Mouse (Mus musculus) urinary bladder, adult 18-20 months (tissue): Measurements from ENCODE around the gene Dclk1.

Source experiments
- DNase-seq, 2 experiments: peaks; one replicate each; pipeline ENCODE4 v3.0.0; 2022; ENCODE audit warnings: low spot score in 2 of 2, mixed read lengths in 2 of 2

Dclk1 gene

GRCm38 (mm10) chr3:55449148-55449547 is 207.0 kb downstream of the Dclk1 start:
- no peak for DNase-seq

- no peak for DNase-seq
Measured at GRCm38 (mm10) chr3:55451035-55451434, 208.9 kb downstream of the Dclk1 start.

GRCm38 (mm10) chr3:55451877-55452276 is 209.7 kb downstream of the Dclk1 start:
- DNase-seq = no peak

- no peak for DNase-seq
Measured at GRCm38 (mm10) chr3:55452464-55452863, 210.3 kb downstream of the Dclk1 start.

GRCm38 (mm10) chr3:55461092-55461491 is 218.9 kb downstream of the Dclk1 start:
- no peak for DNase-seq

- no peak for DNase-seq
Measured at GRCm38 (mm10) chr3:55461685-55462655, 219.8 kb downstream of the Dclk1 start.

GRCm38 (mm10) chr3:55462904-55463668 is 220.9 kb downstream of the Dclk1 start:
- no peak for DNase-seq

GRCm38 (mm10) chr3:55464226-55464625 is 222.1 kb downstream of the Dclk1 start:
- DNase-seq = no peak

- DNase-seq = no peak
Measured at GRCm38 (mm10) chr3:55465785-55466184, 223.6 kb downstream of the Dclk1 start.

- DNase-seq = no peak
Measured at GRCm38 (mm10) chr3:55466348-55466747, 224.2 kb downstream of the Dclk1 start.

GRCm38 (mm10) chr3:55472110-55472509 is 229.9 kb downstream of the Dclk1 start, which contains the start of gene Gm21954:
Gene Gm21954, minus strand, starts transcription at chr3:55472210.
- DNase-seq = no peak

GRCm38 (mm10) chr3:55473146-55473545 is 231.0 kb downstream of the Dclk1 start:
- DNase-seq = no peak

- DNase-seq = no peak
Measured at GRCm38 (mm10) chr3:55476694-55477093, 234.5 kb downstream of the Dclk1 start.

- no peak for DNase-seq
Measured at GRCm38 (mm10) chr3:55479306-55479705, 237.1 kb downstream of the Dclk1 start.

- DNase-seq = no peak
Measured at GRCm38 (mm10) chr3:55481140-55481539, 239.0 kb downstream of the Dclk1 start.

GRCm38 (mm10) chr3:55483328-55483727 is 241.2 kb downstream of the Dclk1 start:
- no peak for DNase-seq

- DNase-seq = no peak
Measured at GRCm38 (mm10) chr3:55489231-55489990, 247.2 kb downstream of the Dclk1 start.

GRCm38 (mm10) chr3:55492021-55492420 is 249.9 kb downstream of the Dclk1 start:
- DNase-seq = no peak

GRCm38 (mm10) chr3:55494348-55494747 is 252.2 kb downstream of the Dclk1 start:
- no peak for DNase-seq

GRCm38 (mm10) chr3:55495231-55495630 is 253.1 kb downstream of the Dclk1 start:
- no peak for DNase-seq

- DNase-seq = no peak
Measured at GRCm38 (mm10) chr3:55495866-55496265, 253.7 kb downstream of the Dclk1 start.

GRCm38 (mm10) chr3:55496462-55496941 is 254.3 kb downstream of the Dclk1 start:
- DNase-seq = no peak
